Mouse (Mus musculus) heart, adult 2 months (tissue): ENCODE measurements at regions not wholly inside any gene's neighbourhood (a gene's known extent, or its start where the extent isn't known, plus 50 kb on each side); places are given as distances from the start of the nearest gene placed in this dataset.
A peak's percentile ranks its signal among the peaks of the same experiment; 100 is the strongest.

Source experiments
- DNase-seq, 2 experiments: peaks; one replicate each; pipeline ENCODE4 v3.0.0; 2021
- H3K27ac ChIP-seq: fragments of 200-600 bp; 2 replicates; pipeline ENCODE4 v1.8.1; 2022
- H3K27me3 ChIP-seq: fragments of 200-500 bp; 2 replicates; pipeline ENCODE4 v1.6.1; 2012; ENCODE audit warnings: mild to moderate bottlenecking, low read length, inconsistent platforms, mixed read lengths; ENCODE audit not compliant: control insufficient read depth, insufficient read depth
- H3K36me3 ChIP-seq: fragments of 200-500 bp; 2 replicates; pipeline ENCODE4 v1.6.1; 2012; ENCODE audit warnings: low read length, inconsistent platforms; ENCODE audit not compliant: control insufficient read depth, insufficient read depth
- H3K4me1 ChIP-seq: fragments of 200-500 bp; 2 replicates; pipeline ENCODE4 v1.6.1; 2011; ENCODE audit warnings: low read length; ENCODE audit not compliant: control insufficient read depth, insufficient read depth
- H3K4me3 ChIP-seq: fragments of 200-600 bp; 2 replicates; pipeline ENCODE4 v1.8.1; 2022
- H3K79me2 ChIP-seq: fragments of 200-500 bp; replicated peaks from 2 replicates; pipeline ENCODE4 v1.6.1; 2012; ENCODE audit warnings: mild to moderate bottlenecking, inconsistent platforms, low read length, moderate library complexity, mixed read lengths; ENCODE audit not compliant: control insufficient read depth, insufficient read depth
- H3K9ac ChIP-seq: fragments of 200-500 bp; 2 replicates; pipeline ENCODE4 v1.6.1; 2012; ENCODE audit warnings: low read depth, mild to moderate bottlenecking, control low read depth, inconsistent platforms, low read length, mixed read lengths
- CTCF ChIP-seq: fragments of 200-600 bp; IDR thresholded peaks from 2 replicates; pipeline ENCODE4 v1.8.1; 2022; ENCODE audit warnings: antibody characterized with exemption, mild to moderate bottlenecking, moderate library complexity
- EP300 ChIP-seq: fragments of 200-500 bp; IDR thresholded peaks from 2 replicates; pipeline ENCODE4 v1.6.1; 2011; ENCODE audit warnings: low read depth, low read length, control low read depth; ENCODE audit not compliant: insufficient read depth
- POLR2A ChIP-seq: fragments of 200-500 bp; IDR thresholded peaks from 2 replicates; pipeline ENCODE4 v1.6.1; 2011; ENCODE audit warnings: mild to moderate bottlenecking, low read depth, low read length, control low read depth; ENCODE audit not compliant: insufficient read depth
- WGBS: fragments of 180-500 bp; shearing (Covaris S2); methylation state at CpG from one replicate; pipeline ENCODE4 v1.1.7; 2018; 5-methylcytosine and 5-hydroxymethylcytosine counted together
- intact Hi-C: fragments of 180-260 bp; cut with DNase I; formaldehyde crosslinking; loops from one replicate; pipeline ENCODE4 v1.15.1; 2025

- TF ChIP-seq EP300, result no peak
- no peak for TF ChIP-seq CTCF
- TF ChIP-seq POLR2A, result no peak
- Histone ChIP-seq H3K36me3 (no peaks in the 10 kb centered on the region), H3K4me3 (no peak overlapping the region), H3K27me3 (no peaks in the 10 kb centered on the region), H3K9ac (no peak overlapping the region), H3K27ac (no peak overlapping the region), H3K4me1 (no peaks in the 10 kb centered on the region), H3K79me2 (no peaks in the 10 kb centered on the region)
- WGBS, result 78% methylated on average over 6 of the region's 6 CpGs
- intact Hi-C loops, result no loop called here
- DNase-seq, result no peak
Observed at GRCm38 (mm10) chr17:64382894-64383293, 51.2 kb upstream of the Pja2 start.

GRCm38 (mm10) chr17:64383600-64383999, 51.9 kb upstream of the Pja2 start:
- Histone ChIP-seq H3K4me1 (no peaks in the 10 kb centered on the region), H3K36me3 (no peaks in the 10 kb centered on the region), H3K27ac (no peak overlapping the region), H3K79me2 (no peaks in the 10 kb centered on the region), H3K4me3 (no peak overlapping the region), H3K9ac (no peak overlapping the region), H3K27me3 (no peaks in the 10 kb centered on the region)
- whole genome bisulfite sequencing, result 90% methylated on average over 11 of the region's 11 CpGs
- TF ChIP-seq EP300, result no peak
- intact Hi-C loops, result no loop called here
- DNase-seq, result no peak

- no peak for TF ChIP-seq POLR2A
- TF ChIP-seq EP300, result no peak
- TF ChIP-seq CTCF, result no peak
- no peak for DNase-seq
- H3K9ac ChIP-seq, result no peak overlapping the region
- no peaks in the 10 kb centered on the region for H3K27me3 ChIP-seq
- no peaks in the 10 kb centered on the region for H3K36me3 ChIP-seq
- H3K4me3 ChIP-seq, result no peak overlapping the region
- H3K4me1 ChIP-seq, result no peaks in the 10 kb centered on the region
- intact Hi-C loops, result no loop called here
- 97% methylated on average over 1 of the region's 1 CpGs for WGBS
- no peaks in the 10 kb centered on the region for H3K79me2 ChIP-seq
- H3K27ac ChIP-seq, result no peak overlapping the region
Observed at GRCm38 (mm10) chr17:64390349-64390748, 58.6 kb upstream of the Pja2 start.

- Histone ChIP-seq H3K27ac (no peak overlapping the region), H3K9ac (no peak overlapping the region), H3K27me3 (no peaks in the 10 kb centered on the region), H3K79me2 (no peaks in the 10 kb centered on the region), H3K36me3 (no peaks in the 10 kb centered on the region), H3K4me3 (0 out of 2 replicates have a peak overlapping the region, but pooled peaks have one; percentile 7), H3K4me1 (peaks cover 2% of the 10 kb centered on the region)
- peak in 1 of 2 experiments; percentile 11 for DNase-seq
- intact Hi-C loops, result no loop called here
- TF ChIP-seq CTCF, result no peak
- no peak for TF ChIP-seq EP300
- no peak for TF ChIP-seq POLR2A
- 26% methylated on average over 12 of the region's 12 CpGs for WGBS
Observed at GRCm38 (mm10) chr17:64397254-64397897, 65.7 kb upstream of the Pja2 start.

- intact Hi-C loops, result no loop called here
- H3K79me2 ChIP-seq, result no peaks in the 10 kb centered on the region
- WGBS, result 82% methylated on average over 9 of the region's 9 CpGs
- peaks cover 2% of the 10 kb centered on the region for H3K4me1 ChIP-seq
- H3K27me3 ChIP-seq, result no peaks in the 10 kb centered on the region
- no peaks in the 10 kb centered on the region for H3K36me3 ChIP-seq
- TF ChIP-seq CTCF (no peak), POLR2A (no peak), EP300 (no peak)
- H3K27ac ChIP-seq, result no peak overlapping the region
- no peak for DNase-seq
- no peak overlapping the region for H3K9ac ChIP-seq
- no peak overlapping the region for H3K4me3 ChIP-seq
Observed at GRCm38 (mm10) chr17:64398114-64398692, 66.5 kb upstream of the Pja2 start.

GRCm38 (mm10) chr17:64398708-64399107, 67.0 kb upstream of the Pja2 start:
- DNase-seq, result no peak
- Histone ChIP-seq H3K27ac (no peak overlapping the region), H3K36me3 (no peaks in the 10 kb centered on the region), H3K9ac (no peak overlapping the region), H3K4me3 (no peak overlapping the region), H3K4me1 (peaks cover 2% of the 10 kb centered on the region), H3K79me2 (no peaks in the 10 kb centered on the region), H3K27me3 (no peaks in the 10 kb centered on the region)
- intact Hi-C loops, result no loop called here
- TF ChIP-seq POLR2A (no peak), CTCF (no peak), EP300 (no peak)
- WGBS, result 46% methylated on average over 3 of the region's 3 CpGs
